Mouse (Mus musculus) stomach, postnatal 0 days (tissue): ENCODE measurements around the gene Erc2. TPM values are rescaled to one million over a fixed set of nuclear protein-coding genes. Genes with fewer than 3 reads are reported as not detected.

ENCODE experiments used
- ATAC-seq: fragments of 200-750 bp; cut with Nextera tagmentation; 2 replicates; pipeline ENCODE4 v1.8.0; 2017; ENCODE audit not compliant: low FRiP score, low TSS enrichment
- DNase-seq: peaks from one replicate; pipeline ENCODE4 v3.0.0-alpha.2; 2016; ENCODE audit warnings: low spot score
- H3K27ac ChIP-seq: fragments of 300-500 bp; sonication (generic); replicated peaks from 2 replicates; pipeline ENCODE4 v1.5.1; 2014; ENCODE audit warnings: mild to moderate bottlenecking, control low read depth
- H3K27me3 ChIP-seq: fragments of 300-500 bp; sonication (generic); 2 replicates; pipeline ENCODE4 v1.6.1; 2014; ENCODE audit warnings: low read length; ENCODE audit not compliant: control insufficient read depth, insufficient read depth
- H3K36me3 ChIP-seq: fragments of 300-500 bp; sonication (generic); 2 replicates; pipeline ENCODE4 v1.6.1; 2014; ENCODE audit warnings: low read length, mixed read lengths; ENCODE audit not compliant: control insufficient read depth, insufficient read depth
- H3K4me1 ChIP-seq: fragments of 300-500 bp; sonication (generic); replicated peaks from 2 replicates; pipeline ENCODE4 v1.6.1; 2014; ENCODE audit warnings: antibody characterized with exemption; ENCODE audit not compliant: control insufficient read depth, insufficient read depth
- H3K4me2 ChIP-seq: fragments of 300-500 bp; sonication (generic); replicated peaks from 2 replicates; pipeline ENCODE4 v1.6.1; 2014; ENCODE audit warnings: low read depth, mild to moderate bottlenecking, control low read depth, moderate library complexity
- H3K4me3 ChIP-seq: fragments of 300-500 bp; sonication (generic); 2 replicates; pipeline ENCODE4 v1.5.1; 2014; ENCODE audit warnings: low read depth, low read length, control low read depth
- H3K9ac ChIP-seq: fragments of 300-500 bp; sonication (generic); 2 replicates; pipeline ENCODE4 v1.6.1; 2014; ENCODE audit warnings: mild to moderate bottlenecking, low read length, control low read depth, mixed read lengths
- H3K9me3 ChIP-seq: fragments of 300-500 bp; sonication (generic); 2 replicates; pipeline ENCODE4 v1.6.1; 2016; ENCODE audit warnings: low read length; ENCODE audit not compliant: control insufficient read depth
- CTCF ChIP-seq: IDR thresholded peaks from 2 replicates; pipeline ENCODE4 v1.5.1; 2016; ENCODE audit warnings: antibody characterized with exemption, low read depth, mild to moderate bottlenecking, moderate library complexity
- EP300 ChIP-seq: optimal IDR thresholded peaks from 2 replicates; pipeline ENCODE3; 2016; ENCODE audit warnings: antibody characterized with exemption
- WGBS: fragments of 180-500 bp; shearing (Covaris S2); extraction: QIAGEN DNeasy Blood & Tissue Kit; methylation state at CpG from one replicate; pipeline ENCODE4 v1.1.7; 2014; 5-methylcytosine and 5-hydroxymethylcytosine counted together
- polyA plus RNA-seq: library from polyadenylated mRNA; unstranded; fragments of >200 nt; fragmentation: Nextera tagmentation; extraction: Ambion mirVana; gene quantifications from 2 replicates; pipeline ENCODE4 v1.2.1, GENCODE M21; 2015

Erc2 gene
- polyA plus RNA-seq, 1 experiment from 2014 or later = 3.0 TPM

GRCm38 (mm10) chr14:28386815-28387607 lies 764.8 kb downstream of the Erc2 start:
- Histone ChIP-seq H3K9ac (no peak overlapping the region), H3K27ac (no peak overlapping the region), H3K9me3 (no peaks in the 10 kb centered on the region), H3K4me1 (no peaks in the 10 kb centered on the region), H3K4me2 (no peak overlapping the region), H3K27me3 (no peaks in the 10 kb centered on the region), H3K4me3 (no peak overlapping the region), H3K36me3 (no peaks in the 10 kb centered on the region)
- ATAC-seq (no peak), DNase-seq (no peak)
- TF ChIP-seq EP300 (no peak), CTCF (no peak)
- 93% methylated on average over 3 of the region's 3 CpGs for WGBS

GRCm38 (mm10) chr14:28398915-28399314 lies 776.7 kb downstream of the Erc2 start:
- H3K9ac ChIP-seq = no peak overlapping the region
- no peaks in the 10 kb centered on the region for H3K9me3 ChIP-seq
- no peak overlapping the region for H3K27ac ChIP-seq
- no peak overlapping the region for H3K4me3 ChIP-seq
- H3K27me3 ChIP-seq = no peaks in the 10 kb centered on the region
- no peak for TF ChIP-seq EP300
- TF ChIP-seq CTCF = no peak
- H3K4me1 ChIP-seq = no peaks in the 10 kb centered on the region
- no peak for DNase-seq
- H3K36me3 ChIP-seq = no peaks in the 10 kb centered on the region
- 0 out of 2 replicates have a peak, but pooled peaks have one; percentile 29 for ATAC-seq
- H3K4me2 ChIP-seq = no peak overlapping the region
- 71% methylated on average over 2 of the region's 2 CpGs for WGBS

GRCm38 (mm10) chr14:28399897-28400296 lies 777.7 kb downstream of the Erc2 start:
- Histone ChIP-seq H3K36me3 (no peaks in the 10 kb centered on the region), H3K9ac (no peak overlapping the region), H3K27ac (no peak overlapping the region), H3K27me3 (no peaks in the 10 kb centered on the region), H3K4me1 (no peaks in the 10 kb centered on the region), H3K4me3 (no peak overlapping the region), H3K9me3 (no peaks in the 10 kb centered on the region), H3K4me2 (no peak overlapping the region)
- no peak for TF ChIP-seq EP300
- TF ChIP-seq CTCF = no peak
- 79% methylated on average over 9 of the region's 9 CpGs for WGBS
- no peak for ATAC-seq
- DNase-seq = no peak

- no peak overlapping the region for H3K27ac ChIP-seq
- 65% methylated on average over 5 of the region's 5 CpGs for WGBS
- no peaks in the 10 kb centered on the region for H3K27me3 ChIP-seq
- ATAC-seq (no peak), DNase-seq (no peak)
- H3K36me3 ChIP-seq = no peaks in the 10 kb centered on the region
- no peak for TF ChIP-seq EP300
- TF ChIP-seq CTCF = no peak
- H3K9ac ChIP-seq = no peak overlapping the region
- H3K4me1 ChIP-seq = no peaks in the 10 kb centered on the region
- H3K4me3 ChIP-seq = no peak overlapping the region
- no peak overlapping the region for H3K4me2 ChIP-seq
- H3K9me3 ChIP-seq = no peaks in the 10 kb centered on the region
Observed at GRCm38 (mm10) chr14:28405277-28405840, 783.1 kb downstream of the Erc2 start.

- H3K27ac ChIP-seq = no peak overlapping the region
- TF ChIP-seq CTCF = no peak
- no peak for TF ChIP-seq EP300
- DNase-seq = no peak
- 76% methylated on average over 1 of the region's 1 CpGs for WGBS
- no peak overlapping the region for H3K4me2 ChIP-seq
- H3K27me3 ChIP-seq = no peaks in the 10 kb centered on the region
- H3K4me3 ChIP-seq = no peak overlapping the region
- no peaks in the 10 kb centered on the region for H3K4me1 ChIP-seq
- H3K9me3 ChIP-seq = no peaks in the 10 kb centered on the region
- H3K9ac ChIP-seq = no peak overlapping the region
- ATAC-seq = no peak; the same call in 1 of the 2 replicates
- no peaks in the 10 kb centered on the region for H3K36me3 ChIP-seq
Observed at GRCm38 (mm10) chr14:28409390-28409789, 787.2 kb downstream of the Erc2 start.

- TF ChIP-seq CTCF = no peak
- no peak for TF ChIP-seq EP300
- Histone ChIP-seq H3K9ac (no peak overlapping the region), H3K4me3 (no peak overlapping the region), H3K4me2 (no peak overlapping the region), H3K27me3 (no peaks in the 10 kb centered on the region), H3K36me3 (no peaks in the 10 kb centered on the region), H3K4me1 (no peaks in the 10 kb centered on the region), H3K27ac (no peak overlapping the region), H3K9me3 (no peaks in the 10 kb centered on the region)
- ATAC-seq (no peak), DNase-seq (no peak)
- 75% methylated on average over 4 of the region's 4 CpGs for WGBS
Observed at GRCm38 (mm10) chr14:28409796-28410347, 787.6 kb downstream of the Erc2 start.
